Mouse (Mus musculus): ENCODE data around the gene Pzp.

- TF ChIP-seq CTCF (IDR thresholded peaks at IDR 0.05; ENCODE audit: low read depth, low read length) (peak; percentile 24), POLR2A (IDR thresholded peaks at IDR 0.05; ENCODE audit: insufficient read depth, low read length) (no peak)
These were observed 59.2 kb downstream of the Pzp start for GRCm38 (mm10) chr6:128467298-128467697.

All from ES-Bruce4 (cell line).